ENCODE assay signal across 12 mouse cellular contexts in the genomic region with DNA sequence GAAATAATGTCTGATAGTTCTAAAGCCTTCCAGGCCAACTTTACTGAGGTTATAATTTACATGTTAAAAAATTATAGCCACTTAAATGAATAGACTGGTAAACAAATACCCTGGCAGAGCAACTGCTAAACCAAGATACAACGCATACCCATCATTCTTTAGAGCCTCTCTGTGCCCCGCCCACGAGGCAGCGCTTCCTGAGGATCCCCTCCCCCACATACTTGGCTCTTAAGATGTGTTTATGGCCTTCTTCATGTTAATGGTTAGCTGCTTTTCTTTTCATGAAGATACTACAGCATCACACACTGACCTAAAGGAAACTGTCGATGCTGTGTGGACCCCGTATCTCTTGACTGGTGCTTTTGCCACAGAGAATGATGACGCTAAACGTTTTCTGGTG.
"Had no signal": no experiment of that assay in that cellular context is flagged by ENCODE, and none has a peak within 500 bp of the region (broad histone marks: within the 10 kb centered on the region; RNA-seq: fewer than 3 reads in every experiment).

No protein-coding gene starts in this region.

- DNase-seq: right cerebral cortex, postnatal 14 days; thymus, postnatal 4 days had no signal

- H3K27ac ChIP-seq: left cerebral cortex, adult 2 months; limb, embryonic 15.5 days; liver, embryonic 12.5 days; lung, embryonic 15.5 days; midbrain, embryonic 12.5 days; neural tube, embryonic 13.5 days had no signal

- H3K9me3 ChIP-seq: limb, embryonic 15.5 days; liver, embryonic 12.5 days; lung, embryonic 15.5 days; midbrain, embryonic 12.5 days; neural tube, embryonic 13.5 days had no signal

- H3K9ac ChIP-seq: limb, embryonic 15.5 days; liver, embryonic 12.5 days; lung, embryonic 15.5 days; midbrain, embryonic 12.5 days; neural tube, embryonic 13.5 days had no signal

- ATAC-seq: hindbrain, embryonic 16.5 days; inflammation-experienced regulatory T-cells, adult 6 months; intestine, postnatal 0 days; liver, embryonic 12.5 days; midbrain, embryonic 16.5 days had no signal

- H3K27me3 ChIP-seq: limb, embryonic 15.5 days; liver, embryonic 12.5 days; lung, embryonic 15.5 days; midbrain, embryonic 12.5 days; neural tube, embryonic 13.5 days had no signal

- H3K4me2 ChIP-seq: limb, embryonic 15.5 days; liver, embryonic 12.5 days; lung, embryonic 15.5 days; midbrain, embryonic 12.5 days; neural tube, embryonic 13.5 days had no signal

- H3K4me3 ChIP-seq: left cerebral cortex, adult 2 months; limb, embryonic 15.5 days; liver, embryonic 12.5 days; lung, embryonic 15.5 days; midbrain, embryonic 12.5 days; neural tube, embryonic 13.5 days had no signal

- H3K36me3 ChIP-seq: limb, embryonic 15.5 days; liver, embryonic 12.5 days; lung, embryonic 15.5 days; midbrain, embryonic 12.5 days; neural tube, embryonic 13.5 days had no signal
